Mouse (Mus musculus): Measurements from ENCODE around the gene Ppt1. TPM values are rescaled to one million over a fixed set of nuclear protein-coding genes. Genes with fewer than 3 reads are reported as not detected.
A peak's percentile ranks its signal among the peaks of the same experiment; 100 is the strongest.

Ppt1 gene
- total and polyA plus RNA-seq, 3 experiments = 13.1 to 19.9 TPM; not detected in 1

- Histone ChIP-seq H3K4me1 (ENCODE audit: control insufficient read depth in 1 of 2, insufficient read depth in 2 of 2, low read length in 2 of 2) (peaks cover 12 to 22% of the 10 kb centered on the region in 2 experiments), H3K36me3 (ENCODE audit: control insufficient read depth in 1 of 2, insufficient read depth in 2 of 2, low read length in 2 of 2) (peaks cover 0 to 12% of the 10 kb centered on the region in 2 experiments; a peak in 2 of 4 replicates), H3K27ac (ENCODE audit: control insufficient read depth, low read depth, low read length) (no peak overlapping the region), H3K27me3 (ENCODE audit: control insufficient read depth in 1 of 2, insufficient read depth in 2 of 2, low read length in 2 of 2) (no peaks in the 10 kb centered on the region), H3K4me3 (ENCODE audit: control insufficient read depth in 1 of 2, insufficient read depth in 1 of 2, low read depth in 2 of 2, low read length in 2 of 2) (peak overlapping the region; percentile 2 to 29; a peak in 2 of 4 replicates), H3K79me2 (ENCODE audit: control insufficient read depth, insufficient read depth, low read length, poor library complexity) (no peaks in the 10 kb centered on the region), H3K9me3 (replicated peaks; ENCODE audit: insufficient read depth, low read length) (no peaks in the 10 kb centered on the region), H3K9ac (ENCODE audit: control insufficient read depth, low read depth, low read length, poor library complexity, severe bottlenecking) (peak overlapping the region; percentile 17; the same call in 1 of the 2 replicates)
- DNase-seq (ENCODE audit: low read depth, low spot score) = peak; percentile 58
- TF ChIP-seq RCOR1 (IDR thresholded peaks at IDR 0.05; ENCODE audit: low read depth, low read length) (no peak), SMC3 (IDR thresholded peaks at IDR 0.05; ENCODE audit: low read depth, low read length) (no peak), KAT2A (conservative IDR thresholded peaks at IDR 0.05; ENCODE audit: low read depth, low read length) (no peak), MAZ (IDR thresholded peaks at IDR 0.05; ENCODE audit: low read depth, low read length) (no peak), CTCF (IDR thresholded peaks at IDR 0.05 in 2 of 3, conservative IDR thresholded peaks at IDR 0.05 in 1 of 3; ENCODE audit: control insufficient read depth in 1 of 3, insufficient read depth in 1 of 3, low read depth in 2 of 3, low read length in 3 of 3, poor library complexity in 1 of 3, severe bottlenecking in 1 of 3) (no peak), NELFE (IDR thresholded peaks at IDR 0.05; ENCODE audit: low read depth, low read length) (no peak), BHLHE40 (IDR thresholded peaks at IDR 0.05; ENCODE audit: borderline replicate concordance, low read depth, low read length) (no peak), TCF12 (IDR thresholded peaks at IDR 0.05; ENCODE audit: low read depth, low read length) (peak; percentile 18; the same call in 1 of the 2 replicates), CHD2 (IDR thresholded peaks at IDR 0.05; ENCODE audit: low read length) (no peak), ZC3H11A (IDR thresholded peaks at IDR 0.05; ENCODE audit: low read depth, low read length) (no peak), USF2 (IDR thresholded peaks at IDR 0.05; ENCODE audit: borderline replicate concordance in 1 of 2, insufficient read depth in 1 of 2, low read depth in 1 of 2, low read length in 2 of 2) (no peak), TAL1 (IDR thresholded peaks at IDR 0.05; ENCODE audit: low read length) (peak; percentile 31; the same call in 1 of the 2 replicates), POLR2AphosphoS5 (IDR thresholded peaks at IDR 0.05; ENCODE audit: borderline replicate concordance, low read depth, low read length) (no peak), JUND (IDR thresholded peaks at IDR 0.05; ENCODE audit: low read depth, low read length) (no peak), ZNF384 (IDR thresholded peaks at IDR 0.05; ENCODE audit: low read depth, low read length) (no peak), ELF1 (IDR thresholded peaks at IDR 0.05; ENCODE audit: low read depth, low read length) (0 out of 2 replicates have a peak, but pooled peaks have one; percentile 14), POLR2A (IDR thresholded peaks at IDR 0.05; ENCODE audit: control insufficient read depth in 1 of 2, insufficient read depth in 1 of 2, low read depth in 1 of 2, low read length in 2 of 2, poor library complexity in 1 of 2) (no peak), USF1 (IDR thresholded peaks at IDR 0.05; ENCODE audit: low read depth, low read length) (no peak), ETS1 (IDR thresholded peaks at IDR 0.05; ENCODE audit: low read depth, low read length) (0 out of 2 replicates have a peak, but pooled peaks have one; percentile 17), POLR2AphosphoS2 (IDR thresholded peaks at IDR 0.05; ENCODE audit: low read length) (no peak), CHD1 (IDR thresholded peaks at IDR 0.05; ENCODE audit: low read depth, low read length) (no peak), TBP (IDR thresholded peaks at IDR 0.05; ENCODE audit: low read depth, low read length) (0 out of 2 replicates have a peak, but pooled peaks have one; percentile 20), MYC (IDR thresholded peaks at IDR 0.05; ENCODE audit: low read depth, low read length) (no peak), GABPA (IDR thresholded peaks at IDR 0.05; ENCODE audit: low read depth, low read length) (no peak), EP300 (IDR thresholded peaks at IDR 0.05; ENCODE audit: low read depth in 1 of 2, low read length in 2 of 2) (peak in 1 of 2 experiments; percentile 26; a peak in 2 of 4 replicates), MAFK (IDR thresholded peaks at IDR 0.05; ENCODE audit: borderline replicate concordance, low read depth, low read length) (no peak), NRF1 (IDR thresholded peaks at IDR 0.05; ENCODE audit: insufficient read depth, low read depth, low read length, poor library complexity, severe bottlenecking) (no peak), MAX (IDR thresholded peaks at IDR 0.05; ENCODE audit: low read length) (no peak), ZMIZ1 (IDR thresholded peaks at IDR 0.05; ENCODE audit: low read depth, low read length) (no peak), UBTF (IDR thresholded peaks at IDR 0.05; ENCODE audit: borderline replicate concordance, insufficient read depth, low read depth, low read length) (no peak), MXI1 (IDR thresholded peaks at IDR 0.05; ENCODE audit: low read depth, low read length) (no peak), GATA1 (IDR thresholded peaks at IDR 0.05; ENCODE audit: low read depth, low read length) (no peak), HCFC1 (IDR thresholded peaks at IDR 0.05; ENCODE audit: low read depth, low read length) (no peak), ZKSCAN1 (IDR thresholded peaks at IDR 0.05; ENCODE audit: low read depth, low read length) (no peak), MYB (IDR thresholded peaks at IDR 0.05; ENCODE audit: low read depth, low read length) (no peak), MEF2A (IDR thresholded peaks at IDR 0.05; ENCODE audit: extremely low read depth, insufficient replicate concordance, low read depth, low read length, poor library complexity, severe bottlenecking) (no peak), E2F4 (IDR thresholded peaks at IDR 0.05; ENCODE audit: borderline replicate concordance, low read depth, low read length) (no peak), RAD21 (IDR thresholded peaks at IDR 0.05; ENCODE audit: low read depth, low read length) (no peak)
These were observed 56.1 kb downstream of the Ppt1 start for GRCm38 (mm10) chr4:122892157-122892556.
